Mouse (Mus musculus): ENCODE data around the gene Gm11437.

- TF ChIP-seq ZC3H11A (IDR thresholded peaks at IDR 0.05; ENCODE audit: borderline replicate concordance, low read depth, low read length) (no peak), ZNF384 (IDR thresholded peaks at IDR 0.05; ENCODE audit: low read depth, low read length) (no peak), HCFC1 (IDR thresholded peaks at IDR 0.05; ENCODE audit: borderline replicate concordance, insufficient read depth, low read length) (no peak), CHD2 (IDR thresholded peaks at IDR 0.05; ENCODE audit: low read depth, low read length) (no peak)
Measured at GRCm38 (mm10) chr11:84136453-84136852, 30.8 kb downstream of the Gm11437 start.

Data from ES-E14 (cell line).